Comparison of ENCODE assay signal across 8 mouse cellular contexts in the genomic region with DNA sequence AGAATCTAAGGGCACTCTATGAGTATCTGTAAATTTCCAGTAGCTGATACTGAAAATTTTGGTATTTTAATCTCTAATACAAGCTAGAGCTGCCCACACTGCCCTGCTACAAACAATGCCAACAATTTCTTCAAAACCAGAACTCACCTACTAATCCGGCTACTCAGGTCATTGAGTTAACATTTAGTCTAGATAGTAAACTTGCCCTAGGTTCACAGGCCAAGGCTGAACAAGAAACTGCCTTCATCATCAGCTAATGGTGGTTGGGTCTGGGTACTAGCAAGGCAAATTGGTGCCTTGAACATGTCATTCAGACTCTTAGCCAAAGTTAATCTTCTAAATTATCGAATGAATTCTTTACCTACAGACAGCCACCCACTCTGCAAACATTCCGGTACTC. TPM values are rescaled to one million over a fixed set of nuclear protein-coding genes. Genes with fewer than 3 reads are reported as not detected.
DNase-seq lines count a peak whose midpoint lies in the region; ATAC-seq lines count a peak whose summit lies in the region.
"Had no signal": no experiment of that assay in that cellular context is flagged by ENCODE, and none has a peak within 500 bp of the region (broad histone marks: within the 10 kb centered on the region; RNA-seq: fewer than 3 reads in every experiment).

No protein-coding gene starts in this region.

- H3K9ac ChIP-seq in lung, embryonic 15.5 days = no peak overlapping the region
- peak overlapping the region; percentile 97; the same call in 1 of the 2 replicates for H3K9ac ChIP-seq in forebrain, embryonic 14.5 days (ENCODE audit: low read length)
- no peak overlapping the region for H3K9ac ChIP-seq in limb, embryonic 15.5 days
- no peak overlapping the region for H3K9ac ChIP-seq in stomach, embryonic 16.5 days (ENCODE audit: low read length)

- no peak overlapping the region for H3K27ac ChIP-seq in lung, embryonic 15.5 days
- no peak overlapping the region for H3K27ac ChIP-seq in forebrain, embryonic 14.5 days (ENCODE audit: low read depth, low read length)
- H3K27ac ChIP-seq in limb, embryonic 15.5 days = no peak overlapping the region
- no peak overlapping the region for H3K27ac ChIP-seq in stomach, embryonic 16.5 days (ENCODE audit: low read length)

- no peak for ATAC-seq in lung, embryonic 15.5 days (ENCODE audit: borderline replicate concordance, extremely low read depth, low FRiP score, low TSS enrichment)
- ATAC-seq in forebrain, embryonic 14.5 days = no peak
- no peak for ATAC-seq in limb, embryonic 15.5 days (ENCODE audit: insufficient number of reproducible peaks, low FRiP score, low TSS enrichment, low read depth)
- ATAC-seq in stomach, embryonic 16.5 days (ENCODE audit: insufficient read depth, low FRiP score) = no peak

- WGBS in lung, embryonic 15.5 days = 52% methylated on average over 3 of the region's 3 CpGs
- 75% methylated on average over 3 of the region's 3 CpGs for WGBS in forebrain, embryonic 14.5 days
- WGBS in limb, embryonic 15.5 days = 73% methylated on average over 3 of the region's 3 CpGs
- 43% methylated on average over 3 of the region's 3 CpGs for WGBS in stomach, embryonic 16.5 days

- no peaks in the 10 kb centered on the region for H3K27me3 ChIP-seq in lung, embryonic 15.5 days
- H3K27me3 ChIP-seq in forebrain, embryonic 14.5 days (replicated peaks; ENCODE audit: control insufficient read depth, insufficient read depth, low read length) = no peaks in the 10 kb centered on the region
- H3K27me3 ChIP-seq in limb, embryonic 15.5 days = no peaks in the 10 kb centered on the region
- H3K27me3 ChIP-seq in stomach, embryonic 16.5 days (ENCODE audit: control insufficient read depth, insufficient read depth, low read length) = no peaks in the 10 kb centered on the region

- H3K4me1 ChIP-seq in lung, embryonic 15.5 days = peaks cover 28% of the 10 kb centered on the region
- H3K4me1 ChIP-seq in forebrain, embryonic 14.5 days (ENCODE audit: control insufficient read depth, insufficient read depth, low read length) = peaks cover 20% of the 10 kb centered on the region
- peaks cover 20% of the 10 kb centered on the region for H3K4me1 ChIP-seq in limb, embryonic 15.5 days
- peaks cover 17% of the 10 kb centered on the region for H3K4me1 ChIP-seq in stomach, embryonic 16.5 days (ENCODE audit: control insufficient read depth, insufficient read depth, low read length)

- no peaks in the 10 kb centered on the region for H3K36me3 ChIP-seq in lung, embryonic 15.5 days
- no peaks in the 10 kb centered on the region for H3K36me3 ChIP-seq in forebrain, embryonic 14.5 days (ENCODE audit: control insufficient read depth, insufficient read depth, low read length)
- H3K36me3 ChIP-seq in limb, embryonic 15.5 days = no peaks in the 10 kb centered on the region
- no peaks in the 10 kb centered on the region for H3K36me3 ChIP-seq in stomach, embryonic 16.5 days (ENCODE audit: control insufficient read depth, insufficient read depth, low read length)

- H3K4me2 ChIP-seq in lung, embryonic 15.5 days = peak overlapping the region; percentile 53
- H3K4me2 ChIP-seq in forebrain, embryonic 14.5 days (ENCODE audit: low read length) = peak overlapping the region; percentile 64
- H3K4me2 ChIP-seq in limb, embryonic 15.5 days = peak overlapping the region; percentile 54; the same call in 1 of the 2 replicates
- H3K4me2 ChIP-seq in stomach, embryonic 16.5 days (ENCODE audit: low read depth, low read length) = peak overlapping the region; percentile 68

- H3K9me3 ChIP-seq in lung, embryonic 15.5 days = no peaks in the 10 kb centered on the region
- H3K9me3 ChIP-seq in forebrain, embryonic 14.5 days (replicated peaks; ENCODE audit: control insufficient read depth, low read length) = no peaks in the 10 kb centered on the region
- H3K9me3 ChIP-seq in limb, embryonic 15.5 days = no peaks in the 10 kb centered on the region
- no peaks in the 10 kb centered on the region for H3K9me3 ChIP-seq in stomach, embryonic 16.5 days (replicated peaks; ENCODE audit: control insufficient read depth, low read length)

- H3K4me3 ChIP-seq in lung, embryonic 15.5 days = peak overlapping the region; percentile 84
- H3K4me3 ChIP-seq in forebrain, embryonic 14.5 days (ENCODE audit: low read depth, low read length) = peak overlapping the region; percentile 97; the same call in 1 of the 2 replicates
- no peak overlapping the region for H3K4me3 ChIP-seq in limb, embryonic 15.5 days
- peak overlapping the region; percentile 96 for H3K4me3 ChIP-seq in stomach, embryonic 16.5 days (replicated peaks; ENCODE audit: low read length)

- no peak for DNase-seq in lung, postnatal 4 days
- no peak for DNase-seq in forebrain, embryonic 14.5 days (ENCODE audit: low spot score)
- DNase-seq in urinary bladder, postnatal 25 days (ENCODE audit: low spot score) = no peak
- no peak for DNase-seq in urinary bladder, adult 2 months (ENCODE audit: low spot score)
- DNase-seq: layer of hippocampus, adult 9-11 months had no signal

RNA-seq across cellular contexts. Expression of a gene that starts 2.2 kb away (rescaled TPM):
- polyA plus RNA-seq in lung, embryonic 15.5 days (2015; fragmentation: Nextera tagmentation; extraction: Ambion mirVana) = 152 and 157 TPM in 2 replicates
- polyA plus RNA-seq in forebrain, embryonic 14.5 days (2014; fragmentation: Nextera tagmentation; extraction: Ambion mirVana) = 351 and 398 TPM in 2 replicates
- 136 and 146 TPM in 2 replicates for polyA plus RNA-seq in limb, embryonic 15.5 days (2015; fragmentation: Nextera tagmentation; extraction: Ambion mirVana)
- polyA plus RNA-seq in stomach, embryonic 16.5 days (2015; fragmentation: Nextera tagmentation; extraction: Ambion mirVana) = 141 and 146 TPM in 2 replicates
- polyA plus RNA-seq in urinary bladder, adult 2 months (2012; rRNA removed) = 68.4 and 76.6 TPM in 2 replicates

RNA-seq across cellular contexts. Expression of a gene that starts 37.6 kb away (rescaled TPM):
- 2.1 and 2.7 TPM in 2 replicates for polyA plus RNA-seq in lung, embryonic 15.5 days (2015; fragmentation: Nextera tagmentation; extraction: Ambion mirVana)
- 3.9 and 7.6 TPM in 2 replicates for polyA plus RNA-seq in forebrain, embryonic 14.5 days (2014; fragmentation: Nextera tagmentation; extraction: Ambion mirVana)
- polyA plus RNA-seq in limb, embryonic 15.5 days (2015; fragmentation: Nextera tagmentation; extraction: Ambion mirVana) = 1.4 and 1.8 TPM in 2 replicates
- 5.0 and 5.8 TPM in 2 replicates for polyA plus RNA-seq in stomach, embryonic 16.5 days (2015; fragmentation: Nextera tagmentation; extraction: Ambion mirVana)
- 4.0 and 5.7 TPM in 2 replicates for polyA plus RNA-seq in urinary bladder, adult 2 months (2012; rRNA removed)

RNA-seq across cellular contexts. Expression of a gene that starts 56.4 kb away (rescaled TPM):
- 35.9 and 38.0 TPM in 2 replicates for polyA plus RNA-seq in lung, embryonic 15.5 days (2015; fragmentation: Nextera tagmentation; extraction: Ambion mirVana)
- 30.1 and 32.0 TPM in 2 replicates for polyA plus RNA-seq in forebrain, embryonic 14.5 days (2014; fragmentation: Nextera tagmentation; extraction: Ambion mirVana)
- polyA plus RNA-seq in limb, embryonic 15.5 days (2015; fragmentation: Nextera tagmentation; extraction: Ambion mirVana) = 51.9 and 53.1 TPM in 2 replicates
- polyA plus RNA-seq in stomach, embryonic 16.5 days (2015; fragmentation: Nextera tagmentation; extraction: Ambion mirVana) = 46.8 and 50.7 TPM in 2 replicates
- polyA plus RNA-seq in urinary bladder, adult 2 months (2012; rRNA removed) = 49.4 and 53.4 TPM in 2 replicates
